Mouse (Mus musculus): ENCODE data around the gene Cryab.

GRCm38 (mm10) chr9:50750706-50751105 lies 419 bp upstream of the Cryab start:
- TF ChIP-seq POLR2A (IDR thresholded peaks at IDR 0.05; ENCODE audit: control insufficient read depth in 1 of 2, insufficient read depth in 1 of 2, low read depth in 1 of 2, low read length in 2 of 2, poor library complexity in 1 of 2) = no peak
- no peak for TF ChIP-seq CHD1 (IDR thresholded peaks at IDR 0.05; ENCODE audit: low read depth, low read length)
- no peak for TF ChIP-seq CTCF (IDR thresholded peaks at IDR 0.05 in 2 of 3, conservative IDR thresholded peaks at IDR 0.05 in 1 of 3; ENCODE audit: control insufficient read depth in 1 of 3, insufficient read depth in 1 of 3, low read depth in 2 of 3, low read length in 3 of 3, poor library complexity in 1 of 3, severe bottlenecking in 1 of 3)
- TF ChIP-seq ZKSCAN1 (IDR thresholded peaks at IDR 0.05; ENCODE audit: low read depth, low read length) = no peak
- no peak for TF ChIP-seq KAT2A (conservative IDR thresholded peaks at IDR 0.05; ENCODE audit: low read depth, low read length)
- TF ChIP-seq TAL1 (IDR thresholded peaks at IDR 0.05; ENCODE audit: low read length) = no peak
- TF ChIP-seq MYC (IDR thresholded peaks at IDR 0.05; ENCODE audit: low read depth, low read length) = no peak
